Mouse (Mus musculus) E14TG2a.4 (cell line): ENCODE measurements around the gene Rtkn2.

Source experiments
- H3K27me3 ChIP-seq: 2 replicates; pipeline ENCODE4 v1.6.1; 2014; ENCODE audit warnings: low read length, control low read depth; ENCODE audit not compliant: insufficient read depth
- H3K36me3 ChIP-seq: 2 replicates; pipeline ENCODE4 v1.6.1; 2014; ENCODE audit warnings: low read length, control low read depth; ENCODE audit not compliant: insufficient read depth
- H3K4me1 ChIP-seq: replicated peaks from 2 replicates; pipeline ENCODE4 v1.6.1; 2014; ENCODE audit warnings: low read depth, low read length, control low read depth
- H3K4me3 ChIP-seq: replicated peaks from 2 replicates; pipeline ENCODE4 v1.5.1; 2014; ENCODE audit warnings: mild to moderate bottlenecking, low read length
- H3K9me3 ChIP-seq: 2 replicates; pipeline ENCODE4 v1.6.1; 2014; ENCODE audit warnings: low read length, control low read depth
- CTCF ChIP-seq: conservative IDR thresholded peaks from 2 replicates; pipeline ENCODE4 v1.5.1; 2014; ENCODE audit warnings: low read length
- NANOG ChIP-seq: IDR thresholded peaks from 2 replicates; pipeline ENCODE4 v1.6.1; 2014; ENCODE audit warnings: borderline replicate concordance, low read length, mixed read lengths
- POU5F1 ChIP-seq: IDR thresholded peaks from 2 replicates; pipeline ENCODE4 v1.6.1; 2014; ENCODE audit warnings: low read length, borderline replicate concordance

The Rtkn2 gene

DNA sequence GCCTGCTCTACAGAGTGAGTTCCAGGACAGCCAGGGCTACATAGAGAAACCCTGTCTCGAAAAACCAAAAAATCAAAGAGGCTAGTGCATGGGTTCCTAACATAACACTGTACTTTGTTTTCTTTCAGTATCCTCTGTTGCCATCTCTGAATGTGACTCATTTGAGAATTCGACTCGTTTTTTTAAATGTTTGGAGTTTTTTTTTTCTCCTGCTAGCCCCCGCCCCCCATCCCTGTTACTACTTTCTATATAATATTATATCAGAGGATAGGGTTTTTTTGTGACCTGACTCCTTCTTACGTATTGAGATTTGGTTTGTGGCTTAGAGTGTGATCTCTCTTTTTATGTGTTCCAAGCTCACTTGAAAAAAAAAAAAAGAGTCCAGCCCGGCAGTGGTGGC, 75.3 kb downstream of the Rtkn2 start:
- H3K4me3 ChIP-seq = no peak overlapping the region

DNA sequence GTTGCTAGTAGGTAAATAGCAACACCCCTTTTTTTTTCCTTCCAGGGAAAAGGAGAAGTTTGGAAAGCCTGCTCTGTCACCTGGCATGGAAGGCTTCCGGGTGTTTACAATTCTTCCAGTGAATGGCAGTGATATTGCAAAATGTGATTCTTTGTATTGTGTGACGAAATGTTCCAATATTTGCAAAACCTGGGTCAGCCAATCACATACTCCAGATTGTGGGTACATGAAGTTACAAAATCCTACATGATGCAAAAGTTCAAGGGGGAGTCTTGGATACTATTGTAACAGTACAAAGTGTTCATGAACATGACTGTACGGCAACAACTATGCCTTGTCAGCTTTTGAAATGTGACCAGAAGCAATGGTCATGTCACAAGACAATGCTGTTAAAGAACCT, 78.5 kb downstream of the Rtkn2 start:
- H3K4me1 ChIP-seq = 0 out of 2 replicates have a peak, but pooled peaks cover 3% of the 10 kb centered on the region
- no peak overlapping the region for H3K4me3 ChIP-seq
- H3K27me3 ChIP-seq = no peaks in the 10 kb centered on the region
- TF ChIP-seq POU5F1 (no peak), CTCF (no peak), NANOG (no peak)
- no peaks in the 10 kb centered on the region for H3K9me3 ChIP-seq
- no peaks in the 10 kb centered on the region for H3K36me3 ChIP-seq

More for the DNA sequence above, 75.3 kb downstream of the Rtkn2 start:
- Histone ChIP-seq H3K9me3 (peaks cover 6% of the 10 kb centered on the region), H3K27me3 (no peaks in the 10 kb centered on the region), H3K36me3 (no peaks in the 10 kb centered on the region), H3K4me1 (0 out of 2 replicates have a peak, but pooled peaks cover 10% of the 10 kb centered on the region)
- TF ChIP-seq NANOG = no peak
- no peak for TF ChIP-seq POU5F1
- no peak for TF ChIP-seq CTCF

DNA sequence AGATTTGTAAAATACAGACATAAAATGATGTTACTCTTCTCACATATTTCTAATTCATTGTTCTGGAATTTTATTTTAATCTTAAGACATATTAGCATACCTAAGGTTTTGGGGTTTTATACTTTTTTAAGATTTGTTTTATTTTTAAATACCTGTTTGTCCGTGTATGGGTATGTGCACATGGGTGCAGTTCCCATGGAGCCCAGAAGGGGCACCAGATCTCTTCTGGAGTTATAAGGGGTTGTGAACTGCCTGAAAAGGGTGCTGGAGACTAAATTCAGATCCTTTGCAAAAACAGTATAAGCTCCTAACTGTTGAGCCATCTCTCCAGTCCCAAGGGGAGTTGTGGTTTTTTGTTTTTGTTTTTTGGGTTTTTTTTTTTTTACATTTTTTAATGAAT, 79.0 kb downstream of the Rtkn2 start:
- Histone ChIP-seq H3K27me3 (no peaks in the 10 kb centered on the region), H3K36me3 (no peaks in the 10 kb centered on the region), H3K4me1 (peaks cover 4% of the 10 kb centered on the region; the same call in 1 of the 2 replicates), H3K4me3 (no peak overlapping the region), H3K9me3 (no peaks in the 10 kb centered on the region)
- TF ChIP-seq CTCF = peak; percentile 52
- TF ChIP-seq NANOG = no peak
- no peak for TF ChIP-seq POU5F1

DNA sequence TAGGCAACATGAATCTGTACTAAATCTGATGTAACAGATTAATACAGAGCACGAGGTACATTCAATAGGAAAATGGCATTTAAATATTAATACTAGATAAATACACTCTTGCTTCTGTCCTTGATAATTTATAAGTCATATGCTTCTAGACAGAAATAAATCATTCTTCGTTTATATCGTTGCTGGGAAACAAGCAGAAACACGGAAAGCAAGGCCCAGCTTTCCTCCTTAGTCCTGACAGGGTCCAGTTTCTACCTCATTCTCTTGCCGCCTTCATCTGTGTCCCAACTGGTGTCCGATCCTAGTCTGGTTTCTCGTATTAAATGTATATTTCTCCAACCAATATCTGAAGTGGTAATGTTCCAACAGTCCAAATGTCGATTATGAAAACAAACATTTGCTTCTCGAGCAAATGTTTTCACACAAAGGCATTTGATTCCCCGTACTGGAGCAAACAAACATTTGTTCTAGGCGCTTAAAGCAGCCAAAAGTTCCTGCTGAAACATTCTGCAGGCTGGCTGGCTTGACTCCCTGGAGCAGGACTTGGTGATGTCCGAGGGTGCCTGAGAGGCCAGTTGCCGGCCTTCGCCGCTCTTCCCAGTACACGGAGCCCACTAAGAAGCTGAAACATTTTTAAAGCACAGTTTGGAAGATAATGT, 81.3 kb downstream of the Rtkn2 start:
- TF ChIP-seq CTCF (no peak), NANOG (no peak), POU5F1 (no peak)
- Histone ChIP-seq H3K36me3 (no peaks in the 10 kb centered on the region), H3K27me3 (no peaks in the 10 kb centered on the region), H3K4me3 (no peak overlapping the region), H3K4me1 (peaks cover 19% of the 10 kb centered on the region), H3K9me3 (no peaks in the 10 kb centered on the region)

DNA sequence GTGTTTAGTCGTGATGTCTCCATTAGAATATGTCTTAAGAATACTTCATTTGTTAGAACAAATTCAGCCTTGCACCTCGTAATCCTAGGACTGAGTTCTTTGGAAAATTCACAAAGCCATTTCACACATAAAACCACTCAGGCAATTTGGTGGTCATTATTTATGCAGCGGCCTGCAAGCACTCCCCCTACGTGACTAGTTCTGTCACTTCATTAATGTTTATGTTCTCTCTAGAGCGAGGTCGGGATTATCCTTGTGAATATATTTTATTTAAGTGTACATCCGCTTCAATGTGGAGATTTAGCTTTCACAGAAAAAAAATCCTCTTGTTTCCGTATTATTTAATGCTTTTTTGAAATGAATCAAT, 81.9 kb downstream of the Rtkn2 start:
- Histone ChIP-seq H3K9me3 (no peaks in the 10 kb centered on the region), H3K27me3 (no peaks in the 10 kb centered on the region), H3K36me3 (no peaks in the 10 kb centered on the region), H3K4me1 (peaks cover 19% of the 10 kb centered on the region), H3K4me3 (no peak overlapping the region)
- no peak for TF ChIP-seq POU5F1

DNA sequence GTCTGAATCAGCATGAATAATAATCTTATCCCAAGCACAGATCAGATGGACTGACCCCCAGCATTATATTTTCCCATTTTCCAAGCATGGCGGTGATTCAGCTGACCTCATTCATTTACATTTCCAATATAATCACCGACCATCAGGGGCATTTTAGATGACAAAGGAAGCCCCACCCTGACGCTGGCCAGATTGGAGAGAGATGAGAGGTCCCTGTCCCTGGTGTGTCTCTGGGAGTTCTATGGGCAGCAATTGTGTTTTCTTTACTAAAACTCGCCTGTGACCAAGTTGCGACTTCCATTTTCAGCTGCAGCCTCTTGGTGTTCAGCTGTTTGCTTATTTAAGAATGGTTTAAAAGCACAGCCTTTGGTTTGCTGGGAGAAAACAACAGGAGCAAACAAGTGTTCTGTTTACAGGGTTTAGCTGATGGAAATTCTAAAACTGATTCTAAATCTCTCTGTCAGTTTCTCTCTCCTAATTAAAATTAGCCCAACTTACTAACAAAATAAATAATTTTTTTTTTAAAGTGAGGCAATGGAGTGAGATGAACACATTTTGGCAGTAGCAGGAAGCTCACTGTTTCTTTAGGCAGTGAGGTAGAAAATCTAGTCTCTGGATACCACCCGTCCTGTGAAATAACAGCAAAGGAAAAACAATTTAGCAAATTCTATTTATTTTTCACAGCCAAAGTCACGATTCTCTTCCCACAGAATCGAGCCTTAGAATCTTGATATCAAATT, 84.6 kb downstream of the Rtkn2 start:
- H3K4me3 ChIP-seq = no peak overlapping the region
- no peaks in the 10 kb centered on the region for H3K36me3 ChIP-seq
- H3K27me3 ChIP-seq = no peaks in the 10 kb centered on the region
- H3K9me3 ChIP-seq = no peaks in the 10 kb centered on the region
- TF ChIP-seq NANOG (no peak), POU5F1 (no peak), CTCF (no peak)
- peaks cover 29% of the 10 kb centered on the region for H3K4me1 ChIP-seq

DNA sequence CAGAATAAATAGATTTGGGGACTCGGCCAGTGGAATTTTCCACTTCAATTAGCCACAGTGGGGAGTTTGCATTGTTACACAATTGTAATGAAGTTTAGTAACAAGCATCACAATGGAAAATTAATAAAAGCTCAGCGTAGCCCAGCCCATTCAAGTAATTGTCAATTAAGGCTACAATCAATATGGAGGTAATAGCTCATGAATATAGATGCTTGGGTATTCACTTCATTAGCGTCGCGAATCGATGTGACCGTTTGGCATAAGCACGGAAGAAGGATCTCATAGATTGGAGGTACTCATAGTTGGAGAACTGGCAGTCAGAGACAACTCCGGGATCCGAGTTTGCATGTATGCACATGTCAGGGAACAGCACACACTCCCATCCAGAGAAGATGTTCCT, 85.2 kb downstream of the Rtkn2 start:
- no peak for TF ChIP-seq POU5F1
- no peak for TF ChIP-seq CTCF
- TF ChIP-seq NANOG = no peak
- H3K36me3 ChIP-seq = no peaks in the 10 kb centered on the region

DNA sequence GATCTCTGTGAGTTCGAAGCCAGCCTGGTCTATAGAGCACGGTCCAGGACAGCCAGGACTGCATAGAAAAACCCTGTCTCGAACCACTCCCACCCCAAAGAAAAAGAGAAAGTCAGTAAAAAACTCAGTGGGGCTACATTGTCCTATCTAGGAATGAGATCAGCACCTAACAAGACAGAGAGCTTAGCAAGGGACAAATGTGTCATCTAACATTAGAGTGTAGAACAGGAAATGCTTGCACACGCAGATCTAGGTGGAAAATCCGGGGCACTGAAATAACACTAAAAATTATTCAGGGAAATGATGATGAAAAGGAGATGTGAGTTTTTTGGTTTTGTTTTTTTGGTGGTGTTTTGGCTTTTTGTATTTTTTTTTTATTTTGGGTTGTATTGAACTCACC, 86.8 kb downstream of the Rtkn2 start:
- Histone ChIP-seq H3K4me3 (no peak overlapping the region), H3K36me3 (no peaks in the 10 kb centered on the region), H3K27me3 (no peaks in the 10 kb centered on the region), H3K4me1 (peaks cover 29% of the 10 kb centered on the region), H3K9me3 (no peaks in the 10 kb centered on the region)
- no peak for TF ChIP-seq POU5F1
- TF ChIP-seq CTCF = no peak
- no peak for TF ChIP-seq NANOG

More for the DNA sequence above, 85.2 kb downstream of the Rtkn2 start:
- H3K4me3 ChIP-seq = no peak overlapping the region
- H3K4me1 ChIP-seq = peaks cover 29% of the 10 kb centered on the region
- H3K27me3 ChIP-seq = no peaks in the 10 kb centered on the region
- H3K9me3 ChIP-seq = no peaks in the 10 kb centered on the region

DNA sequence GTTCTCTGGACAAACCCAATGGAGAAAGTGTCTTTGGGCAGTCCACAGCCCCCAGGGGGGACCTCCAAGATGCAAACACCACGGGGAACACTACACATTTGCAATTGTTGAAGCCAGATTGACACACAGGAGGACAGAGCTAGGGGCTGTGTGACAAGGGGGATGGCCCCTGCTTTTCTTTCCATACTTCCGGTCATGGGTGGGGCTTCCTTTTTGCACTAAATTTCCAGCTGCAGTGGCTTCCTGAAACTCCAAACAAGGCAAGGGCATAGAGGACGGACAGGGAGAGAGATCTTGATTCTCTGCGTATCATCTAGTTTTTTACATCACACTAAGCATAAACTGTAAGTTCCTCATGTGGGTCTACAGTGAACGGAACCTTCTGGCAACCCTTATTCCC, 88.6 kb downstream of the Rtkn2 start:
- no peaks in the 10 kb centered on the region for H3K9me3 ChIP-seq
- no peaks in the 10 kb centered on the region for H3K36me3 ChIP-seq
- H3K4me3 ChIP-seq = no peak overlapping the region
- TF ChIP-seq POU5F1 (no peak), NANOG (no peak), CTCF (no peak)
- H3K27me3 ChIP-seq = no peaks in the 10 kb centered on the region
- peaks cover 28% of the 10 kb centered on the region for H3K4me1 ChIP-seq
